24 mouse cellular contexts compared by ENCODE assay signal in genomic region chr14:102911582-102911981, GRCm38 (mm10).
DNase-seq lines count a peak whose midpoint lies in the region; ATAC-seq and TF ChIP-seq lines count a peak whose summit lies in the region.
"Had no signal": no experiment of that assay in that cellular context is flagged by ENCODE, and none has a peak within 500 bp of the region (broad histone marks: within the 10 kb centered on the region; RNA-seq: fewer than 3 reads in every experiment).

No protein-coding gene starts in this region.

- no peak for TF ChIP-seq POLR2A in liver, adult 2 months (IDR thresholded peaks at IDR 0.05; ENCODE audit: extremely low read depth, insufficient read depth, low read length)

- H3K4me2 ChIP-seq in liver, embryonic 12.5 days = no peak overlapping the region
- no peak overlapping the region for H3K4me2 ChIP-seq in lung, postnatal 0 days (replicated peaks; ENCODE audit: low read depth, low read length)
- H3K4me2 ChIP-seq: forebrain, embryonic 13.5 days; heart, embryonic 11.5 days; hindbrain, embryonic 12.5 days had no signal

- no peak for TF ChIP-seq CTCF in liver, adult 2 months (IDR thresholded peaks at IDR 0.05; ENCODE audit: low read depth, low read length)
- no peak for TF ChIP-seq CTCF in lung, postnatal 0 days (IDR thresholded peaks at IDR 0.05)

- H3K4me3 ChIP-seq in liver, adult 2 months (ENCODE audit: insufficient read depth, low read depth, low read length) = no peak overlapping the region
- no peak overlapping the region for H3K4me3 ChIP-seq in liver, embryonic 12.5 days
- H3K4me3 ChIP-seq in lung, postnatal 0 days (ENCODE audit: low read depth, low read length) = no peak overlapping the region
- H3K4me3 ChIP-seq in macrophage (ENCODE audit: inconsistent target) = no peak overlapping the region
- H3K4me3 ChIP-seq: forebrain, embryonic 10.5 days; forebrain, embryonic 13.5 days; hindbrain, embryonic 12.5 days had no signal

- peak; percentile 38 for DNase-seq in liver, adult 2 months (ENCODE audit: extremely low read depth, low read depth, low spot score)
- DNase-seq in lung, postnatal 0 days (ENCODE audit: low spot score) = peak; percentile 29
- DNase-seq in lung, postnatal 25 days (ENCODE audit: low spot score) = no peak
- no peak for DNase-seq in cerebellum, adult 8-10 months
- DNase-seq in thymus, adult 18-20 months = no peak
- no peak for DNase-seq in adrenal gland, postnatal 36 days
- DNase-seq: adrenal gland, postnatal 10 days; B cell, adult 2 months; cerebellum, adult 18-20 months; cerebellum, postnatal 14 days; gastrocnemius, postnatal 10 days; gastrocnemius, postnatal 36 days; heart, adult 11 months had no signal

- 63% methylated on average over 3 of the region's 3 CpGs for whole genome bisulfite sequencing in liver, adult 2 months
- 46% methylated on average over 3 of the region's 3 CpGs for WGBS in liver, embryonic 12.5 days (ENCODE audit: insufficient replicate concordance)
- 67% methylated on average over 3 of the region's 3 CpGs for WGBS in lung, postnatal 0 days
- 19% methylated on average over 3 of the region's 3 CpGs for WGBS in macrophage (ENCODE audit: missing documents)

- H3K9me3 ChIP-seq in liver, embryonic 12.5 days (replicated peaks) = no peaks in the 10 kb centered on the region
- no peaks in the 10 kb centered on the region for H3K9me3 ChIP-seq in lung, postnatal 0 days (ENCODE audit: low read length)
- H3K9me3 ChIP-seq: forebrain, embryonic 10.5 days; forebrain, embryonic 13.5 days; hindbrain, embryonic 12.5 days had no signal

- no peak overlapping the region for H3K9ac ChIP-seq in liver, adult 2 months (ENCODE audit: low read depth, low read length)
- H3K9ac ChIP-seq in liver, embryonic 12.5 days = no peak overlapping the region
- no peak overlapping the region for H3K9ac ChIP-seq in lung, postnatal 0 days (replicated peaks; ENCODE audit: low read depth)
- H3K9ac ChIP-seq: forebrain, embryonic 13.5 days; hindbrain, embryonic 12.5 days had no signal

- no peaks in the 10 kb centered on the region for H3K36me3 ChIP-seq in liver, adult 2 months (ENCODE audit: control insufficient read depth, insufficient read depth, low read length)
- no peaks in the 10 kb centered on the region for H3K36me3 ChIP-seq in liver, embryonic 12.5 days
- H3K36me3 ChIP-seq in lung, postnatal 0 days (ENCODE audit: insufficient read depth, low read length) = no peaks in the 10 kb centered on the region
- no peaks in the 10 kb centered on the region for H3K36me3 ChIP-seq in macrophage (ENCODE audit: inconsistent target)
- H3K36me3 ChIP-seq: forebrain, embryonic 10.5 days; G1E; hindbrain, embryonic 12.5 days had no signal

- no peak overlapping the region for H3K27ac ChIP-seq in liver, adult 2 months (replicated peaks; ENCODE audit: insufficient read depth, low read depth, low read length)
- no peak overlapping the region for H3K27ac ChIP-seq in liver, embryonic 12.5 days
- no peak overlapping the region for H3K27ac ChIP-seq in lung, postnatal 0 days (ENCODE audit: low read length)
- peak overlapping the region; percentile 5; the same call in 1 of the 2 replicates for H3K27ac ChIP-seq in macrophage
- H3K27ac ChIP-seq: forebrain, embryonic 10.5 days; forebrain, embryonic 13.5 days; hindbrain, embryonic 12.5 days had no signal

- no peak for ATAC-seq in liver, embryonic 12.5 days
- no peak for ATAC-seq in lung, postnatal 0 days
- ATAC-seq: forebrain, embryonic 13.5 days; forebrain, embryonic 16.5 days; hindbrain, embryonic 16.5 days; Patski had no signal

- no peaks in the 10 kb centered on the region; the same call in 1 of the 2 replicates for H3K27me3 ChIP-seq in liver, adult 2 months (ENCODE audit: control insufficient read depth, insufficient read depth, low read length)
- H3K27me3 ChIP-seq in liver, embryonic 12.5 days (replicated peaks) = no peaks in the 10 kb centered on the region
- no peaks in the 10 kb centered on the region for H3K27me3 ChIP-seq in lung, postnatal 0 days (replicated peaks; ENCODE audit: insufficient read depth, low read length)
- H3K27me3 ChIP-seq: CH12.LX; forebrain, embryonic 13.5 days; hindbrain, embryonic 12.5 days had no signal

- H3K4me1 ChIP-seq in liver, adult 2 months (ENCODE audit: control insufficient read depth, insufficient read depth, low read length) = no peaks in the 10 kb centered on the region
- no peaks in the 10 kb centered on the region for H3K4me1 ChIP-seq in liver, embryonic 12.5 days
- no peaks in the 10 kb centered on the region for H3K4me1 ChIP-seq in lung, postnatal 0 days (ENCODE audit: insufficient read depth, low read depth, low read length)
- H3K4me1 ChIP-seq: forebrain, embryonic 10.5 days; forebrain, embryonic 13.5 days; hindbrain, embryonic 12.5 days had no signal

- TF ChIP-seq EP300 in lung, postnatal 0 days (IDR thresholded peaks at IDR 0.05) = no peak

- H3K79me2 ChIP-seq in liver, adult 2 months (ENCODE audit: control insufficient read depth, insufficient read depth, low read length) = no peaks in the 10 kb centered on the region
- H3K79me2 ChIP-seq in macrophage (ENCODE audit: inconsistent target) = no peaks in the 10 kb centered on the region

Comparison
In these comparisons a context has a peak if more than half of its experiments do, and no peak if none do; other contexts are left out.
1. DNase-seq: peak in liver, adult 2 months (single experiment) and lung, postnatal 0 days (single experiment); none in lung, postnatal 25 days (single experiment), cerebellum, adult 8-10 months (single experiment), thymus, adult 18-20 months (0 of 2) and adrenal gland, postnatal 36 days (0 of 2).